14 mouse cellular contexts compared by ENCODE assay signal in genomic region chr1:88228121-88228520, GRCm38 (mm10). TPM values are rescaled to one million over a fixed set of nuclear protein-coding genes. Genes with fewer than 3 reads are reported as not detected.
DNase-seq lines count a peak whose midpoint lies in the region; ATAC-seq and TF ChIP-seq lines count a peak whose summit lies in the region.
"Had no signal": no experiment of that assay in that cellular context is flagged by ENCODE, and none has a peak within 500 bp of the region (broad histone marks: within the 10 kb centered on the region; RNA-seq: fewer than 3 reads in every experiment).

No protein-coding gene starts in this region.

- TF ChIP-seq RAD21 in MEL (IDR thresholded peaks at IDR 0.05; ENCODE audit: low read depth, low read length), result no peak

- no peaks in the 10 kb centered on the region for H3K79me2 ChIP-seq in MEL (ENCODE audit: control insufficient read depth, insufficient read depth, low read length, poor library complexity)

- no peak for TF ChIP-seq EP300 in MEL (IDR thresholded peaks at IDR 0.05; ENCODE audit: low read depth in 1 of 2, low read length in 2 of 2)

- 62% methylated on average over 7 of the region's 7 CpGs for WGBS in heart, embryonic 12.5 days

- H3K9me3 ChIP-seq in heart, embryonic 12.5 days (replicated peaks), result peaks cover 76% of the 10 kb centered on the region
- H3K9me3 ChIP-seq in megakaryocyte, embryonic 14.5 days, result peaks cover 61% of the 10 kb centered on the region
- no peaks in the 10 kb centered on the region for H3K9me3 ChIP-seq in MEL (replicated peaks; ENCODE audit: insufficient read depth, low read length)

- TF ChIP-seq CTCF in MEL (IDR thresholded peaks at IDR 0.05 in 2 of 3, conservative IDR thresholded peaks at IDR 0.05 in 1 of 3; ENCODE audit: control insufficient read depth in 1 of 3, insufficient read depth in 1 of 3, low read depth in 2 of 3, low read length in 3 of 3, poor library complexity in 1 of 3, severe bottlenecking in 1 of 3), result no peak

- ATAC-seq in heart, embryonic 12.5 days (ENCODE audit: insufficient number of reproducible peaks, low FRiP score), result no peak
- no peak for ATAC-seq in megakaryocyte, adult 5-6 weeks (ENCODE audit: poor library complexity, severe bottlenecking)

- no peak overlapping the region for H3K9ac ChIP-seq in heart, embryonic 12.5 days
- no peak overlapping the region for H3K9ac ChIP-seq in MEL (ENCODE audit: control insufficient read depth, low read depth, low read length, poor library complexity, severe bottlenecking)
- H3K9ac ChIP-seq: hindbrain, embryonic 15.5 days; kidney, embryonic 15.5 days had no signal

- H3K27ac ChIP-seq in heart, embryonic 12.5 days (ENCODE audit: poor library complexity, severe bottlenecking), result no peak overlapping the region
- H3K27ac ChIP-seq in MEL (ENCODE audit: control insufficient read depth, low read depth, low read length), result no peak overlapping the region
- H3K27ac ChIP-seq: hindbrain, embryonic 15.5 days; kidney, embryonic 15.5 days had no signal

- DNase-seq in heart, adult 11 months, result peak; percentile 95
- DNase-seq in MEL (ENCODE audit: low read depth, low spot score), result no peak
- DNase-seq in heart, postnatal 36 days, result peak; percentile 10
- no peak for DNase-seq in layer of hippocampus, adult 11-12 months (ENCODE audit: low spot score)
- DNase-seq in left cerebral cortex, adult 11 months (ENCODE audit: low spot score), result no peak
- DNase-seq: cerebellum, adult 2 months; right cerebral cortex, adult 18-20 months; thymus, adult 18-20 months had no signal

- H3K36me3 ChIP-seq in heart, embryonic 12.5 days, result no peaks in the 10 kb centered on the region
- no peaks in the 10 kb centered on the region for H3K36me3 ChIP-seq in megakaryocyte, embryonic 14.5 days (replicated peaks; ENCODE audit: low read length)
- H3K36me3 ChIP-seq in MEL (ENCODE audit: control insufficient read depth in 1 of 2, insufficient read depth in 2 of 2, low read length in 2 of 2), result no peaks in the 10 kb centered on the region
- H3K36me3 ChIP-seq: hindbrain, embryonic 15.5 days; kidney, embryonic 15.5 days had no signal

- no peaks in the 10 kb centered on the region for H3K4me1 ChIP-seq in heart, embryonic 12.5 days (replicated peaks)
- no peaks in the 10 kb centered on the region for H3K4me1 ChIP-seq in megakaryocyte, embryonic 14.5 days
- no peaks in the 10 kb centered on the region for H3K4me1 ChIP-seq in MEL (ENCODE audit: control insufficient read depth in 1 of 2, insufficient read depth in 2 of 2, low read length in 2 of 2)
- H3K4me1 ChIP-seq: hindbrain, embryonic 15.5 days; kidney, embryonic 15.5 days had no signal

- no peaks in the 10 kb centered on the region for H3K27me3 ChIP-seq in heart, embryonic 12.5 days (replicated peaks)
- no peaks in the 10 kb centered on the region for H3K27me3 ChIP-seq in megakaryocyte, embryonic 14.5 days (replicated peaks)
- H3K27me3 ChIP-seq in MEL (ENCODE audit: control insufficient read depth in 1 of 2, insufficient read depth in 2 of 2, low read length in 2 of 2), result no peaks in the 10 kb centered on the region
- H3K27me3 ChIP-seq: hindbrain, embryonic 15.5 days; kidney, embryonic 15.5 days had no signal

- H3K4me2 ChIP-seq in heart, embryonic 12.5 days, result no peak overlapping the region
- H3K4me2 ChIP-seq: hindbrain, embryonic 15.5 days; kidney, embryonic 15.5 days had no signal

- intact Hi-C loops in heart, postnatal 36 days (cut with DNase I), result no loop called here

- no peak for TF ChIP-seq POLR2A in MEL (IDR thresholded peaks at IDR 0.05; ENCODE audit: control insufficient read depth in 1 of 2, insufficient read depth in 1 of 2, low read depth in 1 of 2, low read length in 2 of 2, poor library complexity in 1 of 2)

- no peak overlapping the region for H3K4me3 ChIP-seq in heart, embryonic 12.5 days
- H3K4me3 ChIP-seq in megakaryocyte, embryonic 14.5 days (replicated peaks), result peak overlapping the region; percentile 3
- H3K4me3 ChIP-seq in MEL (ENCODE audit: control insufficient read depth in 1 of 2, insufficient read depth in 1 of 2, low read depth in 2 of 2, low read length in 2 of 2), result no peak overlapping the region
- H3K4me3 ChIP-seq: hindbrain, embryonic 15.5 days; kidney, embryonic 15.5 days had no signal

TF ChIP-seq in MEL, 35 proteins besides CTCF, POLR2A, EP300 and RAD21:
- TF ChIP-seq TAL1 (IDR thresholded peaks at IDR 0.05; ENCODE audit: low read length), result 0 out of 2 replicates have a peak, but pooled peaks have one; percentile 2
- no peak for TF ChIP-seq CHD2 (IDR thresholded peaks at IDR 0.05; ENCODE audit: low read length)

RNA-seq across cellular contexts. Expression of gene Mroh2a, which starts 1.3 kb away (rescaled TPM):
- 0.56 and 0.83 TPM in 2 replicates for polyA plus RNA-seq in heart, embryonic 12.5 days (2016; fragmentation: Nextera tagmentation; extraction: Ambion mirVana)
- not detected in 2 replicates for polyA plus RNA-seq in megakaryocyte, embryonic 14.5 days (2012; ENCODE audit: insufficient read depth, low replicate concordance)
- total RNA-seq in megakaryocyte, adult 5-6 weeks (2015), result 0.47 and 1.2 TPM in 2 replicates
- total RNA-seq in megakaryocyte, adult 5-6 weeks (2017), result 0.28 and 0.37 TPM in 2 replicates
- total RNA-seq in MEL (2012; rRNA removed), result 0.20 and 0.27 TPM in 2 replicates
- 1 to 10 TPM in 1 of 2 experiments, not detected in 1; 2.5 TPM for polyA plus RNA-seq in MEL (2012; ENCODE audit: insufficient read depth in 1 of 2, insufficient read length in 2 of 2, low read depth in 1 of 2, low replicate concordance in 2 of 2, missing spikeins in 1 of 2)
- total RNA-seq in heart, postnatal 36 days (2021), result not detected

RNA-seq across cellular contexts. Expression of gene Ugt1a1, which starts 16.4 kb away (rescaled TPM):
- 0.22 TPM in 1 of 2 replicates, not detected in the other for polyA plus RNA-seq in heart, embryonic 12.5 days (2016; fragmentation: Nextera tagmentation; extraction: Ambion mirVana)
- polyA plus RNA-seq in megakaryocyte, embryonic 14.5 days (2012; ENCODE audit: insufficient read depth, low replicate concordance), result not detected in 2 replicates
- 0.29 and 1.1 TPM in 2 replicates for total RNA-seq in megakaryocyte, adult 5-6 weeks (2015)
- total RNA-seq in megakaryocyte, adult 5-6 weeks (2017), result 0.37 TPM in 1 of 2 replicates, not detected in the other
- total RNA-seq in MEL (2012; rRNA removed), result not detected in 2 replicates
- polyA plus RNA-seq in MEL (2012; ENCODE audit: insufficient read depth in 1 of 2, insufficient read length in 2 of 2, low read depth in 1 of 2, low replicate concordance in 2 of 2, missing spikeins in 1 of 2), result not detected
- total RNA-seq in heart, postnatal 36 days (2021), result not detected
- polyA plus RNA-seq: cerebellum, adult 2 months; hindbrain, embryonic 15.5 days had no signal

RNA-seq across cellular contexts. Expression of gene Dnajb3, which starts 22.5 kb away (rescaled TPM):
- 7.6 and 8.4 TPM in 2 replicates for polyA plus RNA-seq in heart, embryonic 12.5 days (2016; fragmentation: Nextera tagmentation; extraction: Ambion mirVana)
- polyA plus RNA-seq in megakaryocyte, embryonic 14.5 days (2012; ENCODE audit: insufficient read depth, low replicate concordance), result not detected in 2 replicates
- total RNA-seq in megakaryocyte, adult 5-6 weeks (2015), result 0.66 TPM in 1 of 2 replicates, not detected in the other
- not detected in 2 replicates for total RNA-seq in megakaryocyte, adult 5-6 weeks (2017)
- total RNA-seq in MEL (2012; rRNA removed), result not detected in 2 replicates
- polyA plus RNA-seq in MEL (2012; ENCODE audit: insufficient read depth in 1 of 2, insufficient read length in 2 of 2, low read depth in 1 of 2, low replicate concordance in 2 of 2, missing spikeins in 1 of 2), result not detected
- total RNA-seq in heart, postnatal 36 days (2021), result under 1 TPM in 1 of 2 experiments, not detected in 1; 0.33 TPM

RNA-seq across cellular contexts. Expression of gene Ugt1a2, which starts 27.7 kb away (rescaled TPM):
- polyA plus RNA-seq in heart, embryonic 12.5 days (2016; fragmentation: Nextera tagmentation; extraction: Ambion mirVana), result not detected in 2 replicates
- not detected in 2 replicates for polyA plus RNA-seq in megakaryocyte, embryonic 14.5 days (2012; ENCODE audit: insufficient read depth, low replicate concordance)
- total RNA-seq in megakaryocyte, adult 5-6 weeks (2015), result 2.5 and 4.1 TPM in 2 replicates
- 0.12 and 1.2 TPM in 2 replicates for total RNA-seq in megakaryocyte, adult 5-6 weeks (2017)
- total RNA-seq in MEL (2012; rRNA removed), result not detected in 2 replicates
- not detected for polyA plus RNA-seq in MEL (2012; ENCODE audit: insufficient read depth in 1 of 2, insufficient read length in 2 of 2, low read depth in 1 of 2, low replicate concordance in 2 of 2, missing spikeins in 1 of 2)
- under 1 TPM in 1 of 2 experiments, not detected in 1; 0.14 TPM for total RNA-seq in heart, postnatal 36 days (2021)
- total RNA-seq: left cerebral cortex, adult 8-10 months had no signal
- polyA plus RNA-seq: cerebellum, adult 2 months; hindbrain, embryonic 15.5 days had no signal

RNA-seq across cellular contexts. Expression of gene Hjurp, which starts 49.3 kb away (rescaled TPM):
- 141 TPM in 2 replicates for polyA plus RNA-seq in heart, embryonic 12.5 days (2016; fragmentation: Nextera tagmentation; extraction: Ambion mirVana)
- 2.4 and 4.0 TPM in 2 replicates for polyA plus RNA-seq in megakaryocyte, embryonic 14.5 days (2012; ENCODE audit: insufficient read depth, low replicate concordance)
- total RNA-seq in megakaryocyte, adult 5-6 weeks (2015), result 99.8 and 112 TPM in 2 replicates
- total RNA-seq in megakaryocyte, adult 5-6 weeks (2017), result 174 and 189 TPM in 2 replicates
- total RNA-seq in MEL (2012; rRNA removed), result 58.6 and 59.4 TPM in 2 replicates
- polyA plus RNA-seq in MEL (2012; ENCODE audit: insufficient read depth in 1 of 2, insufficient read length in 2 of 2, low read depth in 1 of 2, low replicate concordance in 2 of 2, missing spikeins in 1 of 2), result 100 to 1,000 TPM in 1 of 2 experiments, 10 to 100 TPM in 1; 76.3 to 103 TPM
- 10 to 100 TPM; 12.2 to 13.3 TPM for total RNA-seq in heart, postnatal 36 days (2021)

Comparison
In these comparisons a context has a peak if more than half of its experiments do, and no peak if none do; other contexts are left out.
1. DNase-seq: peak in heart, adult 11 months (single experiment) and heart, postnatal 36 days (2 of 2); none in MEL (single experiment), layer of hippocampus, adult 11-12 months (single experiment) and left cerebral cortex, adult 11 months (single experiment).